Mouse (Mus musculus) left cerebral cortex, adult 2 months (tissue): ENCODE data around the gene Fut1. TPM values are rescaled to one million over a fixed set of nuclear protein-coding genes. Genes with fewer than 3 reads are reported as not detected.

Experiments
- DNase-seq, 2 experiments: peaks; one replicate each; pipeline ENCODE4 v3.0.0; 2021 to 2022; ENCODE audit warnings: low spot score in 2 of 2, mixed read lengths in 1 of 2; ENCODE audit errors: extremely low spot score in 1 of 2
- H3K27ac ChIP-seq: fragments of 200-600 bp; 2 replicates; pipeline ENCODE4 v1.8.1; 2022
- H3K4me3 ChIP-seq: fragments of 200-600 bp; 2 replicates; pipeline ENCODE4 v1.8.1; 2022
- CTCF ChIP-seq: fragments of 200-600 bp; IDR thresholded peaks from 2 replicates; pipeline ENCODE4 v1.8.1; 2022; ENCODE audit warnings: antibody characterized with exemption, mild to moderate bottlenecking, moderate library complexity
- intact Hi-C: fragments of 180-260 bp; cut with DNase I; formaldehyde crosslinking; loops from one replicate; pipeline ENCODE4 v1.15.1; 2025
- total RNA-seq, 2 experiments: library from RNA; stranded (reverse); gene quantifications; 2 replicates each; pipeline ENCODE4 v1.2.3; 2021

Fut1 gene
- total RNA-seq, 2 experiments from 2014 or later, result not detected

DNA sequence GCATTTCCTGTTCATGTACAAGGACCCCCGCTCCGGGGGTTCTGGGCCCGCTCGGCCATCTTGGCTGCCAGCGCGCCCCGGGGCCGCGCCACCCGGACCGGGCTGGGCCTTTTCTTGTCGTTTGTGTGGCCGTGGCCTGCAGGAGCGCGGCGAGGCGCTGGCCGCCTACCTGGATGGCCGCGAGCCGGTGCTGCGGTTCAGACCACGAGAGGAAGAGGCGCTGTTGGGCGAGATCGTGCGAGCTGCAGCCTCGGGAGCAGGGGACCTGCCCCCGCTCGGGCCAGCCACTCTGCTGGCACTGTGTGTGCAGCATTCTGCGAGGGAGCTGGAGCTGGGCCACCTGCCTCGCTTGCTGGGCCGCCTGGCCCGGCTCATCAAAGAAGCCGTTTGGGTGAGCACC is 15.4 kb downstream of the Fut1 start:
- peak overlapping the region; percentile 34 for H3K4me3 ChIP-seq
- DNase-seq, result peak in 1 of 2 experiments; percentile 36
- peak overlapping the region; percentile 64 for H3K27ac ChIP-seq
- intact Hi-C loops, result no loop called here
- TF ChIP-seq CTCF, result peak; percentile 44

GRCm38 (mm10) chr7:45634946-45635681 is 18.0 kb downstream of the Fut1 start:
- no peak for TF ChIP-seq CTCF
- H3K4me3 ChIP-seq, result no peak overlapping the region
- no peak for DNase-seq
- no peak overlapping the region for H3K27ac ChIP-seq
- intact Hi-C loops, result no loop called here

- DNase-seq, result no peak
- no peak for TF ChIP-seq CTCF
- Histone ChIP-seq H3K27ac (no peak overlapping the region), H3K4me3 (no peak overlapping the region)
- intact Hi-C loops, result no loop called here
These were observed 18.9 kb downstream of the Fut1 start for GRCm38 (mm10) chr7:45635711-45636688.

DNA sequence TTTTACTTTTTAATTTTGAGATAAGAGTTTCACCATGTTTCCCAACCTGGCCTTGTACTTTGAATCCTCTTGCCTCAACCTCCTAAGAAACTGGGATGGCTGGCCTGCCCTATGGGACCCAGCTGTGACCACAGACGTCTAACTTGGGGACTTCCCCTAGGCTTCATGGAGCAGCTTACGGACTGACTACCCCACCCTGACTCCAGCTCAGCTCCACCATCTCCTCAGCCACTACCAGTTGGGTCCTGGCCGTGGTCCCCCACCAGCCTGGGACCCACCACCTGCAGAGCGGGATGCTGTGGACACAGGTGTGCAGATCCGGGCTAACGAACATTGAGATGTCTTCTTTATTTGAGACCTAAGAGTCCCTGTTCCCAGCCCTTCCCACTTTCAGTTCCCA is 20.6 kb downstream of the Fut1 start:
- peak overlapping the region; percentile 43 for H3K4me3 ChIP-seq
- TF ChIP-seq CTCF, result no peak

DNA sequence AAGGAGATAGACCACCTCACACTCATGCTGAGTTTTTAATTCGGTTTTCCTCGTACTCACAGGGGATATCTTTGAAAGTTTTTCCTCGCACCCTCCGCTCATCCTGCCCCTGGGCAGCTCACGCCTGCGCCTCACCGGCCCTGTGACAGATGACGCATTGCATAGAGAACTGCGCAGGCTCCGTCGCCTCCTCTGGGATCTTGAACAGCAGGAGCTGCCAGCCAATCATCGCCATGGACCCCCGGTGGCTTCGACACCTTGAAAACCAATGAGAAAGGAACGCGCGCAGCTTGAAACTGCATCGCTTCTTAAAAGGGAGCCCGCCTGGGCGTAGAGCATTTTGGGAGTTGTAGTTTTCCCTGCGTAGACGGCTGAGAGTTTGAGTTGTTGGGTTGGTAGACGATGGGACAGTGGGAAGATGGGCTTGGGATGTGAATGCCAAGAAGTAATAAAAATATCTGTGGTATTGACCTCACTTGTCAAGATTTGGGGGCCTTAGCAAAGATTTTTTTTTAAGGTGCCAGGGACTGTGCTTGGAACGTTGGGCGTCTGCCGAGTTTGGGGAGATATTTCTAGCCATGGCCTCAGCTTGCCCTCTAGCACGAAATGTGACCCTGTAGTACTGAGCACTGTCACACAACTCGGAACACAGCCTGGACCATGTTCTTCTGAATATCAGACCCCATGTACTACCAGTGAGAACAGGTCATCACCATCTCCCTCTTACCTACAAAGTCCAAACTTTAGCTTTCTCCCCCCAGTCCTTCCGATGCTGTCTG is 21.7 kb downstream of the Fut1 start:
- TF ChIP-seq CTCF, result no peak
- DNase-seq, result peak; percentile 93 to 94
- intact Hi-C loops, result no loop called here
- H3K27ac ChIP-seq, result peak overlapping the region; percentile 67
- peak overlapping the region; percentile 43 for H3K4me3 ChIP-seq

More for the DNA sequence above, 20.6 kb downstream of the Fut1 start:
- H3K27ac ChIP-seq, result no peak overlapping the region; the same call in 1 of the 2 replicates
- no peak for DNase-seq
- intact Hi-C loops, result no loop called here

GRCm38 (mm10) chr7:45639561-45640027 is 22.5 kb downstream of the Fut1 start, which contains the start of gene Mamstr:
Gene Mamstr (plus strand): TSS chr7:45639977.
- no peak within 1 kb of the TSS for H3K4me3 ChIP-seq
- intact Hi-C loops, result no loop called here
- peak within 1 kb of the TSS; percentile 44; the same call in 1 of the 2 replicates for H3K27ac ChIP-seq
- no peak for DNase-seq
- no peak for TF ChIP-seq CTCF

- H3K27ac ChIP-seq, result peak overlapping the region; percentile 44; the same call in 1 of the 2 replicates
- intact Hi-C loops, result no loop called here
- no peak for TF ChIP-seq CTCF
These were observed 23.3 kb downstream of the Fut1 start for GRCm38 (mm10) chr7:45640191-45640957.

GRCm38 (mm10) chr7:45641391-45642040 is 24.4 kb downstream of the Fut1 start:
- intact Hi-C loops, result no loop called here
- H3K27ac ChIP-seq, result no peak overlapping the region
- no peak overlapping the region for H3K4me3 ChIP-seq
- no peak for DNase-seq
- TF ChIP-seq CTCF, result no peak

More at GRCm38 (mm10) chr7:45640191-45640957, 23.3 kb downstream of the Fut1 start:
- DNase-seq, result no peak
- no peak overlapping the region for H3K4me3 ChIP-seq

DNA sequence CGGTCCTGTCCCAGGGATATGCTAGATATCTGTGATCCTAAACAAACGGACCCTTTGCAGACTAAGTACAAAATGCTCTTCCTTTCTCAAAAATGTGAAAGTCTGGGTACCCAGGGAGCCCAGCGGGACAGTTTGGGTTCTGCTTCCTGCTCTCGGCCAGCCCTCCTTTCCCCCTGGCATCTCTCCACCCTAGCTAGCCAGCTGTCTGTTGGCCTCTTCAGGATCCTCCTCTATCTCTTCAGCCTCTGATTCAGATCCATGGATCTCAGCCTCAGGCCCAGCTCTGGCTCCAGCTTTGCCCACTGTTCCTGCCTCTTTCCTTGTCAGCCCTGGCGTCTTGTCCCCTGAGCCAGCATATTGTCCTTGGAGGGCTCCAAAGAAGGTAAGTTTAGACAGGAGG is 25.0 kb downstream of the Fut1 start:
- DNase-seq, result no peak
- no peak overlapping the region for H3K4me3 ChIP-seq
- TF ChIP-seq CTCF, result no peak
- intact Hi-C loops, result no loop called here
- H3K27ac ChIP-seq, result no peak overlapping the region
